Mouse (Mus musculus): ENCODE results near the gene Stat5b.

DNA sequence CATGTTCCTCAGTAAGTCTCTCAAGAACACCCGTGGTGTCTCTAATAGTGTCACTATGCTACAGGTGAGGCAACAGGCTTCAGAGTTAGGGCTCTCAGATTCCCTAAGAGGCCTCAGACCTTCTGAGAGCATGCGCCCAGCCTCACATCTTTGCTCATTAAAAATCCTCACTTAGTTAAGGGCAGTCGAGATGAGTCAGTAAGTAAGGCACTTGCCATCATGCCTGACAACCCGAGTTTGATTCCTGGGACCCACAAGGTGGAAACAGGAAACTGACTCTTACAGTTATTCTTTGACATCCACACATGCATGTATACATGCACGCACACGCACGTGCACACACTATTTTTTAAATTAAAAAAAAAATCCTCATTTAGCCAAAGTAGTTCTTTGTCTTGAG is 26.0 kb downstream of the Stat5b start:
- TF ChIP-seq POLR2A (IDR thresholded peaks at IDR 0.05; ENCODE audit: borderline replicate concordance, low read depth, low read length): no peak
- TF ChIP-seq CTCF (IDR thresholded peaks at IDR 0.05; ENCODE audit: low read depth, low read length): no peak
